Mouse (Mus musculus) embryonic fibroblast, embryonic 13.5 days (primary cell): ENCODE results near the gene Pbx4. TPM values are rescaled to one million over a fixed set of nuclear protein-coding genes. Genes with fewer than 3 reads are reported as not detected.

Experiments used
- H3K27ac ChIP-seq: 2 replicates; pipeline ENCODE4 v1.5.1; 2012; ENCODE audit warnings: low read length, control low read depth, inconsistent platforms; ENCODE audit not compliant: insufficient read depth
- H3K4me1 ChIP-seq: 2 replicates; pipeline ENCODE4 v1.6.1; 2011; ENCODE audit warnings: low read length; ENCODE audit not compliant: control insufficient read depth, insufficient read depth
- H3K4me3 ChIP-seq: 2 replicates; pipeline ENCODE4 v1.5.1; 2011; ENCODE audit warnings: mild to moderate bottlenecking, control low read depth, low read length; ENCODE audit not compliant: insufficient read depth
- CTCF ChIP-seq: IDR thresholded peaks from 2 replicates; pipeline ENCODE4 v1.5.1; 2011; ENCODE audit warnings: mild to moderate bottlenecking, control low read depth, low read length, moderate library complexity, borderline replicate concordance; ENCODE audit not compliant: insufficient read depth
- POLR2A ChIP-seq: IDR thresholded peaks from 2 replicates; pipeline ENCODE4 v1.6.1; 2011; ENCODE audit warnings: low read depth, mild to moderate bottlenecking, control low read depth, low read length, moderate library complexity
- polyA plus RNA-seq: library from polyadenylated mRNA; stranded (reverse); fragments of >200 nt; gene quantifications from 2 replicates; pipeline ENCODE4 v1.2.4, GENCODE M21; 2011; ENCODE audit warnings: low read depth; ENCODE audit not compliant: missing spikeins, insufficient read length

Gene Pbx4
- polyA plus RNA-seq, 1 experiment: 3.6 TPM

DNA sequence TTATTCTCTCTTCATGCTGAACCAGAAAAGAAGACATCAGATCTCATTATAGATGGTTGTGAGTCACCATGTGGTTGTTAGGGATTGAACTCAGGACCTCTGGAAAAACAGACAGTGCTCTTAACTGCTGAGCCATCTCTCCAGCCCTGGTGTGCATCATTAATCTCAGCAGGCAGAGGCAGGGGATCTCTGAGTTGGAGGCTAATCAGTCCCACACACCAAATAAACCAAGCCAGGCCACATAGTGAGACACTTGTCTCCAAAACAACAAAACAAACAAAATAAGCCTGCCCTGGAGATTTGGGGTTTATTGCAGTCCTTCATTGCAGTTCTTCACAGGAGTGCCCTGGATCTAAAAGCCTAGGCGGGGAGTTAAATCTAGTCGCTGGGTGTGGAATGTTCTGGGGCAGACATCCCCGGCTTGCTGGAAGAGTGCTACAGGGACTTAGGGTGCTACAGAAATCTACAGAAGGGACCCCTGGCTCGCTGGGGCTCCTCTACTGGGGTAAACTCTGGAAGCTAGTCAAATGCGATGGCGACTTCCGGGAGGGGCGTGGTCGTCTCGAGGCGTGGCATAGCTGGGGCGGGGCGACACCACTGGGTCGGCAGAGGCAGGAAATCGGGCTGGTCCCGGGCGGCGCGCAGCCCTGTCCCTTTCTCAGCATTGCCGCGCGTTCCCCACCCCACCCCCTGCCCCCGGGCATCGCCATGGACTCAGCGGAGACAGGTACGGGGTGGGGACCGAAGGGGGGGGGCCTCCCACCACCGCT, 24.0 kb upstream of the Pbx4 start, which contains the start of gene Gmip:
Gene Gmip (plus strand): TSS at position 586 of the 770 bp plus-strand sequence.
- TF ChIP-seq POLR2A (peak; percentile 64), CTCF (no peak)
- H3K4me1 ChIP-seq: no peaks in the 10 kb centered on the region
- 0 out of 2 replicates have a peak within 1 kb of the TSS, but pooled peaks have one; percentile 17 for H3K27ac ChIP-seq
- H3K4me3 ChIP-seq: peak within 1 kb of the TSS; percentile 67

DNA sequence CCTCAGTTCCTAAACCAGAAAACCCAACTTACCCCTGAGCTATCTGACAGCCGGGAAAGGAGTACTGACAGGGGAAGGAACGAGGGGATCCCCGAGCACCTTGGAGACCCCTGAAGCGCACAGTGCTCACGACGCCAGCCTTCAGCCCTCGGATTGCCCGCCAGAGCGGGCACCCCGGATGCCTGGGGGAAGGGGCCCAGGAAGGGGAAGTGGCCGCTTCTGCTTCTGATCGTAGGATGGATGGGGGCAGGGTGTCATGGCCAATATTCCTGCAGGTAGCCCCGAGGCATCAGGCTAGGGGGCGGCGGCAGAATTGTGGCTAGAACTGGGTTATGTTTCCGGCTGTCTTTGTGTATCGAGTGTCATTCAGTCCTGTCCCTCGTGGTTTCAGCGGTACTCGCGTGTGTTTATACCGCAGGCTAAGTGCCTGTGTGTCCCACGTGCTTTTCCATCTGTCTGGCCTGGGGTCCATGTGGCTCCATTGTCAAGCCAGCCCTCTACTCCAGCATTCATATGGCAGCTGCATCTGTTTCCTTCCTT, 23.4 kb upstream of the Pbx4 start:
- peak overlapping the region; percentile 67 for H3K4me3 ChIP-seq
- no peak for TF ChIP-seq POLR2A
- TF ChIP-seq CTCF: no peak
- H3K27ac ChIP-seq: no peak overlapping the region
- H3K4me1 ChIP-seq: no peaks in the 10 kb centered on the region

DNA sequence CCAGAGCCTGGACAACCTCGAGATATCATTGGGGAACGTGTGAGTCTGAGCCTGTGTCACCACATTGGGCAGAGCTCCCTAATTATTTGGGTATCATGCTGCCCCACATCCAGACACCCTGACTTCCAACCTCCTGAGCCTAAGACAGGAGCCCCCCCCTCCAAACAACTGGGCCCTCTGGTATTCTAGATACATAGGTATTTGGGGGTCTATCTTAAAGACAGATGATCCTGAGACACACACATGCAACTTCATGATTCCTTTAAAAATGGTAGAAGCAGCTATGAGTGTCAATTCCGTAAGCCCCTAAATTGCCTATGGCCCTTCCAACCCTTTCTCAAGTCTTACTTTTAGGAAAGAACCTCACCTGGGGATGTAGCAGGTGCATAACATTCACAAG, 22.5 kb upstream of the Pbx4 start:
- Histone ChIP-seq H3K4me1 (no peaks in the 10 kb centered on the region), H3K4me3 (no peak overlapping the region), H3K27ac (no peak overlapping the region)
- TF ChIP-seq CTCF (no peak), POLR2A (no peak)

DNA sequence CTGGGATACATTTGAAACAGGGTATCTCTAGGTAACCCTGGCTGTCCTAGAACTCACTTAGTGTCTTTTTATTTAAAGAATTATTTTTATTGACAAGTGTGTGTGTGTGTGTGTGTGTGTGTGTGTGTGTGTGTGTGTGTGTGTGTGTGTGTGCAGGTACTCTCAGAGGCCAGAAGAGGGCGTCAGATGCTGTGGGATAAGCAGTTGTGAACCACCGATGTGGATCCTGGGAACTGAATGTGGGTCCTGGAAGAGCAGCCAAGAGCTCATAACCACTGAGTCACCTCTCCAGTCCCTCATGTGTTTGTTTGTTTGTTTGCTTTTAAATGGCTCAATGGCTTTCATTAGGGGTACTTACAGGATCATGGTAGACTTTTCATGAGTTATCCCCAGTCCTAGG, 17.4 kb upstream of the Pbx4 start:
- no peak overlapping the region for H3K27ac ChIP-seq
- H3K4me1 ChIP-seq: no peaks in the 10 kb centered on the region
- TF ChIP-seq POLR2A (no peak), CTCF (no peak)
- H3K4me3 ChIP-seq: no peak overlapping the region

DNA sequence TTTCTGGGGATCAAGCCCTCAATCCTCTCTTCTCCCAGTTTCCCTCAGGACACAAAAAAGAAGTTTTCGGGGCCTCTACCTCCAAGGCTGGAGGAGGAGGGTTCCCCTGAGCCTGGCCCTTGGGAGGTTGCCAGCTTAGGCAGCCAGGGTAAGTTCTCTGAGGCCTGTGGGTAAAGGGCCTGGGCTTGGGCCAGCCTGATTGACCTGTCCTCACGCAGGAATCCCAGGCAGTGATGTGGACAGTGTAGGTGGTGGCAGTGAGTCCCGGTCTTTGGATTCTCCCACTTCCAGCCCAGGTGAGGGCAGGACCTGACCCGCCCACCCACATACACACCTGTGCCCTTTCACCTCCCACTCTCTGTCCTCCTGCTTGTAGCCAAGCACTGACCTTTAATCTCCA, 16.9 kb upstream of the Pbx4 start:
- TF ChIP-seq CTCF (no peak), POLR2A (no peak)

DNA sequence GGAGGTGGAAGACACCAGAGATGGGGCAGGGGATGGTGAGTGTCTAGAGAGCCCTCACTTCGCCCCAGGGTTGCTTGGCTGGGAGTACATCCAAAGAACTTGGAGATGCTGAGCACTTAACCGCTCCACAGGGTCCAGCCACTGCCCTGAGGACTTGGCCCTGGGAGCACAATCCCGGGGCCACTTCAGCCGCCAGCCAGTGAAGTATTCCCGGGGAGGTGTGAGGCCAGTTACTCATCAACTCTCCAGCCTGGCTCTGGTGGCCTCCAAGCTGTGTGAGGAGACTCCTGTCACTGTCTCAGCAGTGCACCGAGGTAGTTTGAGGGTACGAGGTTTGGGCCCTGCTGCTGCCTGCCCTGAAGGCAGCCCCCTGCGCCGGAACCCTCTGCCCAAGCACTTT, 11.8 kb upstream of the Pbx4 start:
- no peak overlapping the region for H3K27ac ChIP-seq
- H3K4me1 ChIP-seq: no peaks in the 10 kb centered on the region; the same call in 1 of the 2 replicates
- no peak overlapping the region for H3K4me3 ChIP-seq
- TF ChIP-seq POLR2A (no peak), CTCF (no peak)

More for the DNA sequence above, 16.9 kb upstream of the Pbx4 start:
- no peaks in the 10 kb centered on the region for H3K4me1 ChIP-seq
- no peak overlapping the region for H3K4me3 ChIP-seq
- H3K27ac ChIP-seq: no peak overlapping the region

DNA sequence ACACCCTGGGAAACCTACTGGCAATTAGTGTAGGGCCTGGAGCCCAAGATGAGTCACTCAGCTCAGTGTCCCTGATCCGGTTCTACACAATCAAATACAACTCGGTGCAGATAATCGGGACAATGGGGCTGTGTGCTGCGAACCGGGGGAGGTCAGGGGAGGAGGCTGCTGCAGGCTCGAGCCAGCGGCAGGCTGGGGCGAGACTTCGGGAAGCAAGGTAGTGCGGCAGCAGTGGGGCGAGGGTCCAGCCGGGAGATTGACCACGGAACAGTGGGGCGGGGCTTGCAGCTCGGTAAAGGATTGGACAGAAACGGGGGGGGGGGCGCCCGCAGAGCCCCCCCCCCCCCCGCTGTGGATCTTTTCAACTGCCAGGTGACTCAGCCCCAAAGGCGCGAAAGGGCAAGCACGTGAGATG, 10.3 kb upstream of the Pbx4 start:
- Histone ChIP-seq H3K4me3 (peak overlapping the region; percentile 25), H3K4me1 (no peaks in the 10 kb centered on the region; the same call in 1 of the 2 replicates), H3K27ac (no peak overlapping the region)
- TF ChIP-seq CTCF: no peak
- TF ChIP-seq POLR2A: peak; percentile 48

DNA sequence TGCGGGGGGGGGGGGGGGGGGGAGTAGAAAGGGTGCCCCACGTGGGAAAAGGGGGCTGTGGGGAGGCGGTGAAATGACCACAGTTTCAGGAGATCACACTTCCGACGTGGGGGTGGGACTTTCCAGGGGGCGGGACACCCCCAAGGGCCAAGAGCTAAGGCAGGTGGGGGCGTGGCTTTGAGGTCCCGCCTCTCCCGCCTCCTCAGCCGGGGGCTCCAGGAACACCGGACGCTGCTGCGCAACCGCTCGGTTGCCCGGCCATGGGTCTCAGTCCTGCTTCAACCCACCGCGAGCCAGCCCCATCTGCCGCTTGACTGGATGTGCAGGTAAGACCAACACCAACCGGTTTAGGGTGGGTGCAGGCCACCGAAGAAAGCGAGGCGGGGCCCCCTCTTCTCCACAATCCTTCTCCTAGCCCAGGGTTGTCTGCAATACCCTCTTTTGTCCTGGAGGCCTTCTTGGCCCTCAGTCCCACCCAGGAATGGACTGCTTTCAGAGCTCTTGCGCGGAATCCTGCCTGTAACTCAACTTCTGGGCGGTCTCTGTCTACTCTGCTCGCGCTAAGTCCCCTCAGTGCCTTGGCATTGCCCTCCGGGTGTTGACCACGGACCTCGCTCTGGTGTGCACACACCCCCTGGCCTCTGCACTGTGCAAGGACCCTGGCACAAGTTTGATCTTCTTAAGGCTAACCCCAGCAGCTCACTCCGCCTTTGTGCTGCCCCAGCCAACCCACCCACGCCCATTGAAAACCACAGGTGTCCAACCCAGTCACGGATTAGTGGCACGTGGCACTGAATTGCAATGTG, 9.7 kb upstream of the Pbx4 start, which contains the start of gene Lpar2:
Gene Lpar2 (plus strand): TSS at position 44 of the 806 bp plus-strand sequence.
- no peaks in the 10 kb centered on the region; the same call in 1 of the 2 replicates for H3K4me1 ChIP-seq

DNA sequence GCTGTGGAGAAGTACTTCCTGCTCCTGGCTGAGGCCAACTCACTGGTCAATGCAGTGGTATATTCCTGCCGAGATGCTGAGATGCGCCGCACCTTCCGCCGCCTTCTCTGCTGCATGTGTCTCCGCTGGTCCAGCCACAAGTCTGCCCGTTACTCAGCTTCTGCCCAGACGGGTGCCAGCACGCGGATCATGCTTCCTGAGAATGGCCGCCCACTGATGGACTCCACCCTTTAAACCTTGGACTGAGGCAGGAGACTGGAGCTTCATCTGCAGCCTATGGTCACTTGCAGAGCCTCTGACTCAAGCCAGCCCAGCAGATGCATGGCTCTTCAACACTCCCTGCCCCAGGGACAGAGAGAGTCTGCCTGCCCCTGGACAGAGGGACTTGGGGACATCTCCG, 5.9 kb upstream of the Pbx4 start:
- no peak for TF ChIP-seq POLR2A
- TF ChIP-seq CTCF: no peak
- Histone ChIP-seq H3K4me1 (no peaks in the 10 kb centered on the region; the same call in 1 of the 2 replicates), H3K4me3 (no peak overlapping the region), H3K27ac (no peak overlapping the region)

More for the DNA sequence above, 9.7 kb upstream of the Pbx4 start, which contains the start of gene Lpar2:
- peak within 1 kb of the TSS; percentile 59 for H3K4me3 ChIP-seq
- TF ChIP-seq POLR2A: peak; percentile 67
- no peak for TF ChIP-seq CTCF
- no peak within 1 kb of the TSS; the same call in 1 of the 2 replicates for H3K27ac ChIP-seq
